Mouse (Mus musculus) retina, postnatal 7 days (tissue): ENCODE data around the gene Bmp5.
"Not testable (repeated sequence)": the region's sequence is repeated elsewhere in the genome, so short reads cannot be mapped to it uniquely, and the experiment has no call there.

ENCODE experiments used
- DNase-seq: peaks from one replicate; pipeline ENCODE4 v3.0.0-alpha.2; 2012; ENCODE audit warnings: low read depth, low spot score

Bmp5 gene

DNA sequence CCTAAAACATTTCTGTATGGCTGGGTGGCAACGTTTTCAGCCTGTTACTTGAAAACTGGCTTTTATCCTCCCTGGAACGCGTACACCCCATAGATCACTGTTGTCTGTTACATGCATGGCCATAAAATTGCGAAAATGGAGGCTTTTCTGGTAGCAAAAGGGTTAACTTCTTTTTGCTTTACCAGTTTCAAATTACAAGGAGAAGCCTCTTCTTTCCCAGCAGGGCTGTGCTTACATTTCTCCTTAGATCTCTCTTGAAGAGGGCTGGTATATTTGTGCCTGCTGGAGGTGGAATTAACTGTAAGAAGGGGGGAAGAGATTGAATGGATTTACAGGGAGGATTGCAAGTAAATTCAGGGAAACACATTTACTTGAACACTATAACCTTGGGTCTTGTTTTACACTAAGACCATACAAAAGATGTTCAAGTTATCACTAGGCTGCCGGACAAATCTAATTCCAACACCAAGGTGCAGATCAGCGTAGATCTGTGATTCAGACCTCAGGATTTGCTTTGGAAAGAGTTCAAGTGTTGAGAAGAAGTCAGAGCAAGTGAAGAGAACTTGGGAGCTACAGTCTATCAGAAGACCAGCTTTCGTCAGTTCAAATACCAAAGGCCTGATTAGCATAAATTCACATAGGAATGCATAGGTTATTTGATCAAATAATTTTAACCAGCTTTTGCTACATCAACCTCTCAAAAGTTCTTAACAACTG, at the start of gene Bmp5:
TSS of gene Bmp5 (plus strand) at position 236 of the 717 bp plus-strand sequence.
- DNase-seq = no peak

DNA sequence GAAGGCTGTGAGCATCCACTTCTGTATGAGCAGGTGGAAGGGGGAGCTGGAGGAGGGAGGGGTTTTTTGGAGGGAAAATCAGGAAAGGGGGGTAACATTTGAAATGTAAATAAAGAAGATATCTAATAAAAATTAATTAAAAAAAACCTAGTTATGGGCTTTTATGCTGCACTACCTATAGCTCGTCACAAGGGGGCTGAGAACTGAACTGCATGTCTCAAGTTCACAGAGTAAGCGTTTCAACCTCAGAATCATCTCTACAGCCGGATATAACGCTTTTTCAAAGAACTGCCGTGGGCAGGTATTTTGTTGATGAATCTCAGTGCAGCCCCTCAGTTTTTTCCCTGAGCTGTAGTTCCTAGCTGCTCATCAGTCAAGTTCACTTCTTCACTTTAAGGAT, 15.1 kb upstream of the Bmp5 start:
- no peak for DNase-seq

DNA sequence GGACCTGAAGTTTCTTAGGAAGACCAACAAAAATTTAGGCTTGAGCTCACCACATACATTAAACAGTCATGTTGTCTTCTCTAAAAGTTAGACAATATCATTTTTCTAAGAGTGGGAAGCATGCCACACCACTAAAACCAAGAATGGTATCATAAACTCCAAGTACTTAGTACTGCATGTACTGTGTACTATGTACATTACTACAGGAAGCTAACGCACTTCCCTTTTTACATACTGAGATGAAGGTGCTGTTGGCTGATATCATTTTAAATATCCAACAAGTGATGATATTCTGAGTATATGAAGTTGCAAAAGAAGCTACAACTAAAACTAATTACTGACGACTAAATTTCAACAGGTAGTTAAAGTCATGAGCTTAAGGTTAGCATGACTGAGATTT, 13.6 kb upstream of the Bmp5 start:
- no peak for DNase-seq

DNA sequence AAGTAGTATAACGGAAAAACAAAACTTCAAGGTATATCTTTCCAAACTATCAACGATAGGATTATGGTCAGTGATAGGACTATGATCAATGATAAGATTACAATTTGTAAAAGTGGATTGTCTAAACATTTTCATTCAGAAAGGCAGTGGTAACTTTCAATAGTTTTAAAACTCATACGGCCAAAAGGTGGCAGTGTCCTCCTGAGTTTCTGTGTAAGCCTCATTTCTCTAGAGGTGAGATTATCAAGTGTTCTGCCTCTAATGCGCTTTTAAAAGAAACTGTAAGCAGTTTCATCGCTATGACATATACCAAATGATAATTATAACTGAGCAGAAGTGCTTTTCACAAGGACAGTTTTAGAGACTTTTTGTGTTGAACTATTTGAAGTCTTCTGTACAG, 12.7 kb upstream of the Bmp5 start:
- DNase-seq = peak; percentile 20

DNA sequence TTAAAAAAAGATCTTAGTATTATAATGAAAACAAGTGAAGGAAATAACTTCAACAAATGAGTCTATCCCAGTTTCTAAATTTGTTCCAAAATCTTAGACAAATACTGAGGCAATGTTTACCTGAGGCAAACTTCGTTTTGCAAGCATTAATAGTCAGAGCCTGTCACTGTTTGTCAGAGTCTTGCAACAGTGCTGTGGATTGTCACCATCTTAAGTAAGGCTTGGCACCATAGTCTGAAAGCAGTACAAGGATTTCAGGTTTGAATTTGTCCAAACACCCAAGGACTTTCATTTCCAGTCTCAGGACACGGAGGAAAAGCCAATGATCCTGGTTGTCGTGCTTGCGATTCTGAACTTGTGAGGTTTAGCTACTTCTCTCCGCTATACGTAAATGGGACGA, 10.4 kb upstream of the Bmp5 start:
- DNase-seq = no peak

DNA sequence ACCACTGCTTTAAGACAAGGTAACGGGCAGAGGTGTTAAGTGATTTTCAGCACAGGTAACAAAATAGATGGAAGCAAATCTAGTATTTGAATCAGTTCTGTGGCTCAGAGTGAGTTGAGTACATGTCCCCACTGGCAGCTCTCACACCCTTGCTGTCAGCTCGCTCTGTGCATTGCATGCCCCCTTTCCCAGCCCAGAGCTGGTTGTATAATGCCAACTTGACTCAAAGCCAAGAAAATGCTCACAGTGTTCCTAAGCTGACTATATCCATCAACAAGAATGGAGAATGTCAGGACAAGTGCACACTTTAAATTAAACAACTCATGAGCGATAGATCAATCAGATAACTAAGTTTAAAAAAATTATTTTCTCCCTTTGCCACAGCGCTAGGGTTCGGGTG, 8.6 kb upstream of the Bmp5 start:
- DNase-seq = no peak

DNA sequence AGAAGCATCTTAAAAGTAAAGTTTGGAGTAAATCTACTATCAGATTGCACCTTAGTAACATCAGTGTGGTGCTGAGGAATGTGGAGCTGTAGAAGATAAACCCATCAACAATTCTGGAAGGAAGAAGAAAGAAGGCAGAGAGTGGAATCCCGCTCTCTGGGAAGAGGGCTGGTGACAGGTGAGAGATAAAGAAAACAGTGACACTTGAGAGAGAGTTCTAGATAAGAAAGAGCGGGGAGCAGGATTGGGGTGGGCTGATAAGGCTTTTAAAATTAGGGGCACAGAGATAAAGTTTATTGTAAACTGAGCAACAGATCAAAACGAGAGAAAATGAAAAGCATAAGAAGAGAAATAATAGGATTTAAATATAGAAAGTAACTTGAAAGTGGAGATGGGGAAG, 6.1 kb upstream of the Bmp5 start:
- no peak for DNase-seq

DNA sequence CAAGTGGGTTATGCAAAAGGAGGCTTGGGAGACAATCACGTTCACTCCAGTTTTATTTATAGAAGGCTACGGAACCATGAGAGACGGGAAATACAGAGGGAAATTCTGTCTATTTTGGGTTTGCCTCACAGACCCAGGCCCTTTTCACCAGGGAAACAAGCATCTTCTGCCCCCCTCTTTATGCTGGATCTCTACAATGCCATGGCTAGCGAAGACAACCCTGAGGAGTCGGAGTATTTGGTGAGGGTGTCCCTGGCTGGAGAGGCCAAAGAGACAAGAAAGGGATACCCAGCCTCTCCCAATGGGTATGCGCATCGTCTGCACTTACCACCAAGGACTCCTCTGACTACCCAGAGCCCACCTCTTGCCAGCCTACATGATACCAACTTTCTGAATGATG, 989 bp downstream of the Bmp5 start:
- no peak for DNase-seq

DNA sequence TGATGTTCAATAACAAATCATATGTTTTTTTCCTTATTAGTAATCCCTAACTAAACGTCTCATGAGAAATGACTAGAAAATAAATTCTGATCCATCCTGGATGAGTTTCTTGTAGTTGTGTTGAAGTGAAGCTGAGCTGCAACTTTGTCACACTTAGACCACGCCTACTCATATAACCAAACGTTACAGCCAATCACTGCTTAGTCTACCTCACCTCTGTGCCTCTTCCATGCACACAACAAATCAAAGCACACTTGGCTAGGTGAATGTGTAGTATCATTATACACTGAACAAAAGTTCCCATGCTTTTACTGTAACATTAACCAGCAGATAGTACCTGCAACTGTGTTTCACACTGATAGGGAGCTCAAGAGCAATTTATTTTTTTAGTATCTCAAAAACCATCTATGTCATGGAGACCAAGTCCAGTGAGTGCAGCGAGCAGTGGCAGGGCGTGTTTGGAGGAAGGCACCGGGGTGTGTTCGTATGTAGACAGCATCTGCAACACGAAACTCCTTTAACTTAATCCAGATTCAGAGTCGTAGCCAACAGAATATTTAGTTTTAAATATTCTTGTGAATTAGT, 3.7 kb downstream of the Bmp5 start:
- DNase-seq = no peak

DNA sequence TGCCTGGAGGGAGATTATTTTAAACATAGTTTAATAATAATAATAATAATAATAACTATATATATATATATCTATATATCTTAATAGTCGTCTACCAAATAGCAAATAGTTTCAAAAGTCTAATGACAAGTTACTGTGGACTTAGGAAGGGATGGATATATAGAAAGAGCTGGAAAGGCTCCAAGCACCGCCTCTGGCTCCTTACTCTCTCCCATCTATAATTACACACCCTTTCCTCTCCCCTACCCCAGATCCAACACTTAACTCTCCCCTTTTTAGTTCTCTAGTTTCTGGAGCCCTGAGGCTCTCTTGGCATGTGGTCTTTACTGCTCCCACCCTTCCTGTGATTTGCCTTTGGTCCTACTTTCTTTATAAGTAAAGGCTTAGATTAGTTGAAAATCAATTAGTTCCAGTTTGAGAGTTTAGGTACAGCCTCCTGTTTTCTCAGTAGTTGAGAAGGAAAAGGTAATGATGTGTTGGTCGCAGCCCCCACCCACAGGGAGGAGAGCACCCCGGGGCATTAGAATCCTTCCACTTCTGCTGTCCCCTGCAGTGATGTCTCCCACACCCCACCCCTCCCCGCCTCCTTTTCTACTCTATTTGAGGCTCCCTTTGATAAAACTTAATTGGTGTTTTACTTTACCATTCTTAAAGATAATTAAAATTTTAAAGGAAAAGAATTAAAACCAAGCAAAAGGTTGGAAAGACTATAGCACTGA, 5.6 kb downstream of the Bmp5 start:
- no peak for DNase-seq

DNA sequence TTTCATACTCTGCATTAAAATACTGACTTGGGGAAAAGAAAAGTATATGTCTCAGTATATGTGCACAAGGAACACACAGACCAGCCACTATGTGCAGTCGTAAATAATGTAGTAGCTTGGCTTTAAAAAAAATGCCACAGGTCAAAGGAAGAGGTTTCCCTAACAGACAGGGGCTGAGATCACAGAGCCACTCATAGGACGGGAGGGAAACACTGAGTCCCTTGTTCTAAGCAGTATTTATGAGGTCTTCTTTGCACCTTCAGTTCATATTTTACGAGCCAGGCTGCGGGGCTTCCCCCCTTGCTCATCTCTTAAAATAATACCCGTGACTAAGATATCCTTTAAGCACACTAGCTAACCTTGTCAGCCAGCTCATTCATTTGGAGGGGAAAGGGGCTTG, 6.4 kb downstream of the Bmp5 start:
- no peak for DNase-seq

DNA sequence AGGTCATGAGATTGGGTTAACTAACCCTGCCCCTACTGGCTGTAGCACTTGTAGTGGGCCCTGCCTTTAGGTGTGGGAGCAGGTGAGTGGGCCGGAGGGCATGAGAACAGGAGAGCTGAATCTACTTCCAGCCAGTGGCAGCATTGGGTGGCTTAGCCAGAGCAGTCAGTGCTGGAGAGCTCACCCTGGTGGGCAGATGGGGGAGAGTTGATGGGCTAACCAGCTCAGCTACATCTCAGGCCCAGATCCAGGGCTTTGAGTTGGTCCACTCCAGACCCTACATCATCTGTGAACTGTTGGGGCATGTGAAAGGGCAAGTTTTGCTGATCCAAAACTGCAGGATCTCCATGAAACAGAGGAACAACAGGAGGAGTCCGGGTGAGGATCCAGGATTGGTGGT, 8.4 kb downstream of the Bmp5 start:
- DNase-seq = no peak

DNA sequence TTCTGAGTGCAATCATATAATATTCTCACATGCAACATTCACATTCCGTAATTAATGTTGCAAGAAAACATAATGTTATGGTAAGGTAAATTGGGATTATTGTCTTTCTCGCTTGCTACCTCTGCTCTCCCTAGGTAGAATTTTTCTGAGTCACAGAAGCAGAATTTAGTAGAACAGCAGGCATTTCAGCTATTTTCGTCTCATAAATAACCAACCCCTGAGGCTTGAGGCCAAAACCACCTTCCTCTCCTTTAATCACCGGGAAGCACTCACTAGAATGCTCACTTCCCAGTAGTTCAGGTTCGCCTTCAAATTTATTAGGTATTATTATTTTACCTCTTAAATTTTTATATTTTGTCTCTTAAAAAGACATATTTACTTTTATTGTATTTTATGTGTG, 10.8 kb downstream of the Bmp5 start:
- no peak for DNase-seq

DNA sequence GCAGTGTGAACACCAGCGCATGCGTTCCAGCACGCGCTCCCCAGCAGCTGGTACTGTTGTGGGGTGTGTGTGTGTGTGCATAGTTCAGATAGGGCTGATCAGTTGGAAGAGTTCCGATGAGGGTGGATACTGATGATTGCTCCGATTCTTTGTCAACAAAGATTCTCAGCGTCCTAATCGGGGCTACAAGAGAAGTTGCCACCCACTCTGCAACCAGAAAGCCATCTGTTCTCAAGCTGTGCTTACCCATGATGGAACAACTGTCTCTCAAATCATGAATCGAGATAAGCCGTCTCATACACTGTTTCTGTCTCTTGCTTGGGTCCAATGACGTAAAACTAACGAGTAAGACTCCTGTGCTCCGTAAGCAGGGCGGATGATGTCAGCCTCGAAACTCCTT, 12.0 kb downstream of the Bmp5 start:
- no peak for DNase-seq

DNA sequence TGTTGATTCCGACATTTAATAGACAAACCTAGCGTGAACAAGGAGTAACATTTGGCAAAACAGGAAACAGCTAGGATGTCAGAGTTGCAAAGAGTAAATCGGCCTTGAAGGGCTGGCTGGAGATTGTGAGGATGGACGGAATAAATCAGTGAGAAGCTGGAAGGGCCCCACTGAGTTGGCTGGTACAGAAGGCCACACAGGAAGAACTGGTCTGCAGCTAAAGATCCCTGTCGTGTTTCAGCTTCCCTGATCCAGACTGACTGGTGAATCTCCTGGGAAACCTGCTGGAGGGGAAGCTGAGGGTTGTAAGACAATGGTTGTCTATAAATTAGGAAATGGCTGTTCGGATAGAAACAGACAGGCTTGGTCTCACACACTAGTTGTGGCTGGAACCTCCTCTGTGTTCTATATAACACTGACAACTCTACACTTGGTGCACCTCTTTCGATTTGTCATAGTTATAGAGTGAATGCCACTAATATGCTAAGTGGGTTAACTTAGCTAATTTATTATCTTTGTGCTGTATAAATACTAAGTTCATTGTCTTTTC, 14.8 kb downstream of the Bmp5 start:
- no peak for DNase-seq

DNA sequence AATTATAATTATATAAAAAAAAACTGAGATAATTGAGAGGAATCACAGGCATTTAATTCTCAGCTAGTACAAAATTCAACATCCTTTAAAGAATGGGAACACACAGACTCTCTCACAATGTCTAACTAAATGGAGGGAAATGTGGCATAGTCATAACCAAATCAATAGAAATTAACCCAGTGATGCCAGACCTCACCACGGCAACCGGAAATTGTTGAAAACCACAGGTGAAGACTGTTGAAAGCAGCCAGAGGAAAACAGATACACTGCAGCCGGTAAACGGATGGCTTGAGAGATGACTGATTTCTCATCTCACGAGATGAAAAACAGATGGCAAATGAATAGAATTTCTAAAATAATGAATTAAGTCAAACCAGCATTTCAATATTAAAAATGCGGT, 29.8 kb downstream of the Bmp5 start:
- DNase-seq = no peak

DNA sequence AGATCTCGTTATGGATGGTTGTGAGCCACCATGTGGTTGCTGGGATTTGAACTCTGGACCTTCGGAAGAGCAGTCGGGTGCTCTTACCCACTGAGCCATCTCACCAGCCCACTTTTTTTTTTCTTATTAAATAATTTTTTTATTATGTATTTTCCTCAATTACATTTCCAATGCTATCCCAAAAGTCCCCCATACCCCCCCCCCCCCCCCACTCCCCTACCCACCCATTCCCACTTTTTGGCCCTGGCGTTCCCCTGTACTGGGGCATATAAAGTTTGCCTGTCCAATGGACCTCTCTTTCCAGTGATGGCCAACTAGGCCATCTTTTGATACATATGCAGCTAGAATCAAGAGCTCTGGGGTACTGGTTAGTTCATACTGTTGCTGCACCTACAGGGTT, 33.0 kb downstream of the Bmp5 start:
- not testable (repeated sequence) for DNase-seq

DNA sequence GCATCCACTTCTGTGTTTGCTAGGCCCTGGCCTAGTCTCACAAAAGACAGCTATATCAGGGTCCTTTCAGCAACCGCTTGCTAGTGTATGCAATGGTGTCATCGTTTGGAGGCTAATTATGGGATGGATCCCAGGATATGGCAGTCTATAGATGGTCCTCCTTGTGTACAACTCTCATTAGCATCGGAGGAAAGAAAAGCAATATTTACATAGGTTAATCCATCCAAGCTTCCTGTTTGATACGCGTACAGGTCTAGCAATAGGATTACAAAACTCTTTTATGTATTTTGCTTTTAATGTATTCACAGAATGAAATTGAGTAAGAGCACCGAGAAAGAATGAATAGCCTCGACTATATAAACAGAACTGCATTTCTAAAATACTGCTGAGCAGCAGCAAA, 33.5 kb downstream of the Bmp5 start:
- DNase-seq = no peak

DNA sequence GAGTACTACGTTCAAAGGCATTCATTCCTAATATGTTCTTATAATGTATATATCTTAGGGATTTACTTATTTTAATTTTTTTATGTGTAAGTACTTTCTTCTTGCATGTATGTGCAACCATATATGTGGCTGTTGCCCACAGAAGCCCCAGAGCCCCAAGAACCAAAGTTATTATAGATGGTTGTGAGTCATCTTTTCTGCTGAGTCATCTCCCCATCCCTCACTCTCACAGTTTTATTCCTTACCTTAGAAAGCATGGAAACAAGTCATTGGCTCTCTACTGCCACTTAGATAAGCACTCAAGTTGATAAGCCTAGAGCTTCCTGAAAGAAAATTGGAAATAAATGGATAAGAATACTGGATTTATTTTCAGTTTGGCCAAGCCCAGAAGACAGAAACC, 40.0 kb downstream of the Bmp5 start:
- no peak for DNase-seq

DNA sequence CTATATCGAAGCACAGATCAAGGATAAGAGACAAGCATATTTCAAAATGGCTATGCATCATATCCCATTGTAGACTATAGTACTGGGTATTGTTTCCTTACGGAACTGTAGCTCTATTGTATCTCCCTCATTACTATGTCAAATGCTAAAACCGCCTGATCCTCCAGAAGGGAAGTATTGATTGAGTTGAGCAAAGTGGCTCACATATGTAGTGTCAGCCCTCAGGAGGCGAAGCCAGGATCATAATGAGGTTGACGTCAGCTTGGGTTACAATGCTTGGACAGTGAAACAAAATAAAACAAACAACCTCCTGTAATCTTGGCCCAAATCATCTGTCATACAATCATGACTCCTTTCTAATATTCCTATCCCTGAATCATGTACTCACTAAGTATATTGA, 43.2 kb downstream of the Bmp5 start:
- no peak for DNase-seq

DNA sequence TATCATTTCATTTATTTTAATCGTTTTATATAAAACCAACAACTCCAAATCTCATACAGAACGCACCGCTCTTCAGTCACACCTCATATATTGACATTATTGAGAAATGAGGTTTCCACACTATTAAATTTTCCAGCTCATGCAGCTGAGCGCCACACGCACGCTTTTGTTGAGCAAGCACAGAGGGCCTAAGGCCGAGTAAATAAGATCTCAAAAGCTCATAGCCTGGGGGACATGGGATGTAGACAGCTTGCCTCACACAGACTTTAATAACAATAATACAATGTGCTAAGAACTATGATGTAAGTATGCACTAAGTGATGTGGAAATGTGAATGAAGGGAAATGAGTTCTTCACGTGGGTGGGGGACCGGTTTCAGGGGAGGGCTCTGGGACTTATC, 57.3 kb downstream of the Bmp5 start:
- no peak for DNase-seq

DNA sequence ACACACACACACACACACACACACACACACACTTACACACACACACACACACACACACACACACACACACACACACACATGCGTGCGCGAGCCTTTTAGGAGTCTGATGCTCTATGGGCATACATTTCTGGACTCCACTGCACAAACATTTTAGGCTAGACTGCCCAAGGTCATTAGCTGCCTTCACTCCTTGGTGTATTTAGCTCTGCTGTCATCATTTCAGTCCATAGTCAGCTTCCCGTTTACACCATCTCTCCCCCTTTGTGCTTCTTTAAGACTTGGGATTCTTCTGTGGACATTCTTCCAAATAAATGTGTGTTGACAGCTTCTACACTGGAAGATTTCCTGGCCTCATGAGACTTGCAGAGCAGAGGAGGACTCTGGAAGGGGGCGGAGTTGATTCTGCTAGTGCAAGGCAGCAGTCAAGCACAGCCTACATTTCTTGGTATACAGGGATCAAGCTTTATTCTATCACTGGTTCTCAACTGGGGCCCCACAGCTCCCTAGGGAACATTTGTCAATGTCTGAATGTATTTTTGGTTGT, 58.1 kb downstream of the Bmp5 start:
- no peak for DNase-seq

DNA sequence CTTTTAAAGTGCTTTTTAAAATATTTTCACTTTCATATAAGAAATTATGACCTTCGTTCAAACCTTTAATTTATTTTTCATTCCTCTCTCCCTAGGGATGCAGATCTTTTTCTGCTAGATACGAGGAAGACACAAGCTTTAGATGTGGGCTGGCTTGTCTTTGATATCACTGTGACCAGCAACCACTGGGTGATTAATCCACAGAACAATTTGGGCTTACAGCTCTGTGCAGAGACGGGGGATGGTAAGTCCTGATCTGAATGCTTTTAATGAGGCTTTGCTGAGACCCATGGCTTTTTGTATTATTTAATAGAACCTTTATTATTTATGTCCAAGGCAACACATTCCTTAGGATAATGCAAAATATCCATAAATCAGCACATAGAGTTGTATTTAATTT, 64.3 kb downstream of the Bmp5 start:
- no peak for DNase-seq
